Mouse (Mus musculus) spleen, adult 2 months (tissue): ENCODE results near the gene Nsl1.

Source experiments
- CTCF ChIP-seq: fragments of 200-500 bp; IDR thresholded peaks from 2 replicates; pipeline ENCODE4 v1.5.1; 2011; ENCODE audit warnings: mild to moderate bottlenecking, inconsistent platforms; ENCODE audit not compliant: insufficient read depth, insufficient read length, insufficient replicate concordance; ENCODE audit errors: extremely low read depth
- POLR2A ChIP-seq: fragments of 200-500 bp; IDR thresholded peaks from 2 replicates; pipeline ENCODE4 v1.6.1; 2011; ENCODE audit warnings: low read depth, low read length, inconsistent platforms

DNA sequence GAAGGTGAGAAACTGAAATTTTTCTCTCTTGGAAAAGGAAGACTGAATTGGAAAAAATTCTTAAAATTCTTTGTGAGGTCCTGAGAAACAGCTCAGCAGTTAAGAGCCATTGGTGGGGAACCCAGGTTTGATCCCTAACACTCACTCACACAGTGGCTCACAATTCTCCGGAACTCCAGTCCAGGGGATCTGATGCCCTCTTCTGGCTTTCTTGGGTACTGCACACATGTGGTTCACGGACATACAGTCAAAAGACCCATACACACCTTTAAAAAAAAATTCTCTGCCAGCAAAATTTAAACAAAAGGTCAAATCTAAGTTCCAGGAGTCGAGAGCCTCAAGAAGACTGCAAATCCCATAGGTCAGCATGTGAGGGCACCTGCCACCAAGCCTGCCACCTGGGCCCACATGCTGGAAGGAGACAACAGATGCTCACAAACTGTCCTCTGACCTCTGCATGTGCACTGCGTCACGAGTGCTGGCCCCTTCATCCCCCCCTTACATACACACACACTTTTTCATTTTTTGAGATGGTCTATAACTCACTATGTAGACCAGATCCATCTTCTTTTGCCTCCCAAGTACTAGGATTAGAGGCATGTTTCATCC is 22.2 kb downstream of the Nsl1 start:
- TF ChIP-seq CTCF (peak; percentile 25; the same call in 1 of the 2 replicates), POLR2A (no peak)
